Mouse (Mus musculus): ENCODE measurements around the gene Slc26a3. TPM values are rescaled to one million over a fixed set of nuclear protein-coding genes. Genes with fewer than 3 reads are reported as not detected.

Slc26a3 gene
- polyA plus RNA-seq (2016; fragmentation: Nextera tagmentation; extraction: Ambion mirVana) = 0.13 TPM in 1 of 2 replicates, not detected in the other

DNA sequence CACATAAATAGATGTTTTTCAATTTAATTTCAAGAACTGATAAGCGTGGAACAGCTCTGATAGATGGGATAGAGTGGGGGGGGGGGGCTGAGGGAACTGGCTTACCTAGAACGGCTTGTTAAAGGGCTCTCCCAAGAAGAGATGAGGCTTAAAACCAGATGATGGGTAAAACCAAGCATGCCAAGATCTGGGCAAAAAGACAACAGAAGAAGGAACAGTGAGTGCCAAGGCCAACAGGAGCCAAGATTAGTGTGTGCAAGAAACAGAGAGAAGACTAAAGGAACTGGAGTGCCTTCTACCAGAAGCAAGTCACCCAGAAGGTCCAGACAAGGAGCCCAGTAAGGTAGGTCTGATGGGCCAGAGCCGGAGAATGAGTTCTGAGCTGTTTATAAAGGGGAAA lies at the start of gene Slc26a3:
Gene Slc26a3, plus strand, starts transcription at position 301 of the 400 bp plus-strand sequence.
- Histone ChIP-seq H3K27me3 (ENCODE audit: insufficient read depth, poor library complexity, severe bottlenecking) (no peaks in the 10 kb centered on the region), H3K4me1 (no peaks in the 10 kb centered on the region), H3K27ac (no peak within 1 kb of the TSS), H3K4me3 (no peak within 1 kb of the TSS), H3K9me3 (no peaks in the 10 kb centered on the region), H3K36me3 (no peaks in the 10 kb centered on the region)
- WGBS = 86% methylated on average over 3 of the region's 3 CpGs
- DNase-seq (ENCODE audit: low spot score) = no peak

DNA sequence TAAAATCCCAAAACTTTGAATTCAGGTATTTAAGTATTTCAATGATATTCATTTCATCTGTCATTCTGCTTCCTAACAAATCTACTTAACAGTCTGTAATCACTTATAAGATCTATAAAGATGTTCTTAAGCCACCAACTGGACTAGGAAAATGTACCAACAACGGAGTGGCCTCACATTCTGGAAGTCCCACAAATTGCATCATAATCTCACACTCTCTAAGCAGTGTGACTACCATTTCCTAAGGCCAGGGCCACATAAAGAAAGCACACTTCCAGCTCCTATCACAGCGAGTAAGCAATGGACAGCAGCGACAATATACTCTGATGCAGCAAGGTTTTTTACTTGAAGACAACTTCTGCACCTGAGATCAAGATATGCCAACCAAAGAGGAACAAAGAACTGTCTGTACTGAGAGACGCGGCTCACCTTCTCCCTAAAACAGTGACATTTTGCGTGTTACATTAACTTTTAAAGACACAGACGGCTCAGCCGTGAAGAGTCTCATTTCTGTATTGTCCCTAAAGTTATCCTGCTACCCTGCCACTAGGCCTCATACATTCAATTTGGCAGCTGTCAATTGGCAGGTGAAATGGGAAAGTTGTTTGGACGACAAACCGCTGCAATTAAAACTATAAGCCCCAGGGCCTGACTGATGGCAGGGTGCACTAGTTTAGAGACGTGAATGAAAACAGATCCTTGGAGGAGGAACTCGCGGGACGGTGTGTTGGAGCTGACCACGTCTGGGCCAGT lies 40.3 kb upstream of the Slc26a3 start:
- Histone ChIP-seq H3K27ac (peak overlapping the region; percentile 95), H3K9me3 (no peaks in the 10 kb centered on the region), H3K27me3 (ENCODE audit: insufficient read depth, poor library complexity, severe bottlenecking) (no peaks in the 10 kb centered on the region), H3K4me1 (0 out of 2 replicates have a peak, but pooled peaks cover 7% of the 10 kb centered on the region), H3K4me3 (peak overlapping the region; percentile 94), H3K36me3 (peaks cover 32% of the 10 kb centered on the region)
- WGBS = 26% methylated on average over 15 of the region's 15 CpGs
- DNase-seq (ENCODE audit: low spot score) = no peak

DNA sequence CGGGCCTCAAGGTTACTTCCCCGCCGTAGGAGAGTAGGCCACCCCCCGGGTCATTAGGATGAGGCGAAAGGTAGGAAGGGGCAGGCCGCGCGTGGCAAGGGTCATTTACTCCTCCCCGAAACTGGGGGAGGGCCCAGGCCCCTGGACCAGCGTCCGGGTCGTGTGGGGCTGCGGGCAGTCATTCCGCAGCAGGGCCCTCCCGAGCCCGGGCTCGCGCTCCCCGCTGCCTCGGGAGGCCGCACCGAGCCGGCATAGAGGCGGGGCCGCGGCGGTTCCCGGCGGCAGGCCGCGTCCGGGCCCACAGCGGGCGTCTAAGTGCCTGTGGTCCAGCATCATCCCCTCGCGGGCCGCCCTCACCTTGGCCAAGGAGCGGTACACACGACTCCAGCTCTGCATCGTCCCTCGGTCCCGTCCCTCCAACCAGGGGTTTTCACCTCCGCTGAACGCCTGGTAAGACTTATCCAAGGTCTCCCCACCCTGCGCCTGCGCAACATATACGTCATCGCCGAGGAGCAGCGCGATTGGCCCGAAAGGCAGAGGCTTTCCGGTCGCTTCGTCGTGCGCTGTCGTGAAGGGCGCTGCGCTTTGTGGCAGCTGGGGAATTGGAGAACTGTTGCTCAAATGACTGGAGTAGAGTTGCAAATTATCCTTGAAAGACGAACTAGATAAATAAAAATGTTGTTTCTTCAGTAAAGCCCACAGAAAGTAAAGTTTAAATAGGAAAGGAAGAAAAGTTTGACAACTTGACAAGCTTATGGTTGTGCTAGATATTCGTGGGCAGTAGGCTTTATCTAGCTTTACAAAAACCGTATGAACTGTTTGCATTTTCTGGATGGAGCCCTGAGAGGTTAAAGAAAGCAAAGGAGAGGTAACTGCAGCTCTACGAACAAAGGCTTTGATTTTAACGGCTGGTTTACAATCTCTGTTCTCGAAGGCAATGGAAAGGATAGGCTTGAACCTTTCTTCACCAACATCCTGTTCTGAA lies 39.4 kb upstream of the Slc26a3 start, which contains the start of gene Dld:
Gene Dld, minus strand, starts transcription at position 510 of the 985 bp plus-strand sequence.
- peak within 1 kb of the TSS; percentile 94 for H3K4me3 ChIP-seq
- H3K4me1 ChIP-seq = 0 out of 2 replicates have a peak, but pooled peaks cover 7% of the 10 kb centered on the region
- peak; percentile 98 for DNase-seq (ENCODE audit: low spot score)
- WGBS = 5% methylated on average over 66 of the region's 66 CpGs
- no peaks in the 10 kb centered on the region for H3K9me3 ChIP-seq
- H3K36me3 ChIP-seq = peaks cover 28% of the 10 kb centered on the region
- H3K27ac ChIP-seq = peak within 1 kb of the TSS; percentile 95
- no peaks in the 10 kb centered on the region for H3K27me3 ChIP-seq (ENCODE audit: insufficient read depth, poor library complexity, severe bottlenecking)

DNA sequence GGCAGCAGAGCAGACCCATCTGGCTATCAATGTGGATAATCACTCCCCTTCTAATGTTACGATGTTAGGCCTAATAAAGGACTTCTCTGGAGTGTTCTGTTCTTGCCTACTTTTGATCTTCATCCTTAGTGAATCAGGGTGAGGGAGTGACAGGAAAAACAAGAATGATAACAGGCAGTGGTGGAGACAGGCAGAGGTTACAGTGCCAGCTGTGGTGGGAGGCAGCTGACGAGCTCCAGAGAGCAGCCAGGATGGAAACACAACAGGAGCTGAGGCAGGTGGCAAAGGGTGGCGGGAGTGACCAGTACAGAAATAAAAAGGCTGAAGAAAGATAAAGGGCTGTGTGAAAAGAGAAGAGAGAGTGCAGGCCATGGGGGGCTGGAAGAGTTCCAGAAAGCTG lies 24.2 kb upstream of the Slc26a3 start:
- Histone ChIP-seq H3K27ac (peak overlapping the region; percentile 64; the same call in 1 of the 2 replicates), H3K4me3 (no peak overlapping the region), H3K9me3 (no peaks in the 10 kb centered on the region), H3K27me3 (ENCODE audit: insufficient read depth, poor library complexity, severe bottlenecking) (no peaks in the 10 kb centered on the region), H3K4me1 (peaks cover 22% of the 10 kb centered on the region), H3K36me3 (no peaks in the 10 kb centered on the region)
- WGBS = 19% methylated on average over 3 of the region's 3 CpGs
- no peak for DNase-seq (ENCODE audit: low spot score)

DNA sequence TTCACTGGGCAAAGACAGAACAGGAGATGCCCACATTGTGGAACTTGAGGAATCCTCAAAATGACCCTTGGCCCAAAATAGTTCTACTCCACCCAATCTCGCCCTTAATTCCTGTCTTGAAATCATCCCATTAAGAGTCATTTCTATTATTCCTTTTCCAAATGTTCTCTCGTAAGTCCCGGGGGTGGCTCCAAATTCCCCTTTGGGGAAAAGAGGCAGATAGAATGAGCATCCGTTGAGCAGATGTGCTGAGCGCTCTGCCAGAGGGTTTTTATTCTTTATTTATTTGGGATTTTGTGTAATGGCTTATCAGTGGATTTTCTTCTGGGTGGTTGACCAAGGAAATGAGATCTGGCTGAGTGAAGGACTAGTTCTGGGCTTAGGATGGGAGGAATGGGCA lies 22.9 kb upstream of the Slc26a3 start:
- no peaks in the 10 kb centered on the region for H3K36me3 ChIP-seq
- H3K9me3 ChIP-seq = no peaks in the 10 kb centered on the region
- H3K4me3 ChIP-seq = no peak overlapping the region
- H3K4me1 ChIP-seq = peaks cover 30% of the 10 kb centered on the region
- H3K27me3 ChIP-seq (ENCODE audit: insufficient read depth, poor library complexity, severe bottlenecking) = no peaks in the 10 kb centered on the region
- 84% methylated on average over 5 of the region's 5 CpGs for WGBS
- no peak for DNase-seq (ENCODE audit: low spot score)
- peak overlapping the region; percentile 81; the same call in 1 of the 2 replicates for H3K27ac ChIP-seq

DNA sequence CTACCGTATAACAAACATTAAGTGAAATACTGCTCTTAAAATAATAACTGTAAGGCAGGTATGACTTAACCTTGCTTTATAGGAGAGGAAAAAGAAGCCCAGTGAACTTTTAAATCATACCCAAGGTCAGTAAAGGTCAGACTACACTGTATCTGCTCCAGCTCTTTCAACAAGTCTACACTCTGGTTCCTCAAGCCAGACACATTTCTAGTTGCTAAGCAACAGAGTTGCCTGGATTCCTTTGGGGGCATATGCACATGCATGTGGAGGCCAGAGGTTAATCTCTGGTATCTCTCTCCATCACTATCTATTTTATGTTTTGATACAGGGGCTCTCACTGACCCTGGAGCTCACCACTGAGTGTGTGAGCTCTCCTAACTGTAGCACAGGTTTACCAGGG lies 21.6 kb upstream of the Slc26a3 start:
- DNase-seq (ENCODE audit: low spot score) = no peak

DNA sequence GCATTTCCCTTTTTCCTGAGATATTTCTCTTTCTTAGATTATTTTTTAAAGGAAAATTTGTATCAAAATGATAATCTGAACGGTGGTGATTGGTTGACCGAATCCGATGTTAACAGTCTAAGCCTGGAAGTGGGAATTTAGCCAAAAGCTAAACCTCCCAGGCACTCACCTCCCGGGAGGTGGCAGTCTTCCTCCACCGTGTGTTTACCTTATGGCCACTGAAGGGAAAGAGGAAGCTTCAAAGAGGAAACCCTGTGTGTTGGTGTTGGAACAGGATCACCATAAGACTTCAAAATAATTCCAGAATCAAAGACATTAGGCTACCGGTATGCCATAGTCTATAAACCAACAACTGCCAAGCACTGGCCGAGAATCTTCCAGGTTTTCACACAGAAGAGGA lies 21.0 kb upstream of the Slc26a3 start:
- H3K27ac ChIP-seq = peak overlapping the region; percentile 81
- H3K4me3 ChIP-seq = no peak overlapping the region
- DNase-seq (ENCODE audit: low spot score) = no peak
- no peaks in the 10 kb centered on the region for H3K9me3 ChIP-seq
- no peaks in the 10 kb centered on the region for H3K27me3 ChIP-seq (ENCODE audit: insufficient read depth, poor library complexity, severe bottlenecking)
- H3K36me3 ChIP-seq = no peaks in the 10 kb centered on the region
- H3K4me1 ChIP-seq = peaks cover 31% of the 10 kb centered on the region
- WGBS = 80% methylated on average over 7 of the region's 7 CpGs

More for the DNA sequence above, 21.6 kb upstream of the Slc26a3 start:
- Histone ChIP-seq H3K27ac (peak overlapping the region; percentile 81), H3K27me3 (ENCODE audit: insufficient read depth, poor library complexity, severe bottlenecking) (no peaks in the 10 kb centered on the region), H3K4me1 (peaks cover 31% of the 10 kb centered on the region), H3K9me3 (no peaks in the 10 kb centered on the region), H3K36me3 (no peaks in the 10 kb centered on the region), H3K4me3 (no peak overlapping the region)
- 80% methylated on average over 1 of the region's 1 CpGs for WGBS

DNA sequence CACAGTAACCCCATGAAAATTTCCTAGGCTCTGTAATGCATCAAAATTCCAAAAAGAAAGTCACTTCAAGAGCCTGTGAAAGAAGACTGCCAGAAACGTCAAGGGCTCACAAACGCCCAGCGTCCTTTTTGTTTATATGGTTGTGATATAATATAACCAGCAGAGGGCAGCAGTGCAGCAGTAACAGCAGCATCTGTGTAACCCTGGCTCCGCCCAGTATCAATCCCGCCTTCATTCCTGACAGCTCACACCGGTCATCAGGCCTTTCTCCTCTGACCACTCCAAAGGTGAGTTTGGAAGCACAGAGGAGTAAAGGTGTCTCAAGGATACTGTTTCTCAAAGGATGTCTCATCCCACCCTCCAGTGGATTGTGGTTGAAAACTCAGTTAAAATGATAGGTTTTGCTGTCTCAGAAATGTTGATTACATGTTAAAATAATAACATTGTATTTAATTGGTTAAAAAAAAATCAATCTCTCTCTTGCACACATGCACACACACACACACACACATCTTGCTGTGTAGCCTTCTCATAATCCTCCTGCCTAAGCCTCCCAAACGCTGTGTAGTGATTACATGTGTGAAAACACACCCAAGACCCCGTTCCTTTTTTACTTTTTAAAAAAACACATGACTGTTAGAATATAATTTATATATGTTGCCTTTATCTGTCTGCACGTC lies 15.9 kb upstream of the Slc26a3 start:
- Histone ChIP-seq H3K4me3 (no peak overlapping the region), H3K36me3 (no peaks in the 10 kb centered on the region), H3K9me3 (no peaks in the 10 kb centered on the region), H3K4me1 (peaks cover 35% of the 10 kb centered on the region), H3K27me3 (ENCODE audit: insufficient read depth, poor library complexity, severe bottlenecking) (no peaks in the 10 kb centered on the region), H3K27ac (no peak overlapping the region)
- 43% methylated on average over 9 of the region's 9 CpGs for WGBS
- DNase-seq (ENCODE audit: low spot score) = no peak

DNA sequence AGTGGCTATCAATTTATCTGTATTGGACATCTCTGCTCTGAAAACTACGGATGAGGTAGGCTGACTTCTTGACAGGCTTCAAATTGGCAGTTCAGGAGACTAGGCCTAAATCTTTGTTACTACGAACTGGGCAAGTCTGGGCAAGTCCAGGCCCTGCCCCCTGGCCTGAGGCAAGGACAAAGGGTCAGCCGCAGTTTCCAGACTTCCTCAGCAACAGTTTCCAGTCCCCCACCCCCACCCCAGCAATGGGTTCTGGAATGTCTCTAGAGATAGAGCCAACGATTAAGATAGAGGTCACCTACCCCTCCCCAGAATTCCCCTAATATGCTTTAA lies 15.4 kb upstream of the Slc26a3 start:
- no peak for DNase-seq (ENCODE audit: low spot score)
- H3K27ac ChIP-seq = no peak overlapping the region
- peaks cover 35% of the 10 kb centered on the region for H3K4me1 ChIP-seq
- H3K36me3 ChIP-seq = no peaks in the 10 kb centered on the region
- H3K9me3 ChIP-seq = no peaks in the 10 kb centered on the region
- H3K4me3 ChIP-seq = no peak overlapping the region
- WGBS = 53% methylated on average over 4 of the region's 4 CpGs
- H3K27me3 ChIP-seq (ENCODE audit: insufficient read depth, poor library complexity, severe bottlenecking) = no peaks in the 10 kb centered on the region

DNA sequence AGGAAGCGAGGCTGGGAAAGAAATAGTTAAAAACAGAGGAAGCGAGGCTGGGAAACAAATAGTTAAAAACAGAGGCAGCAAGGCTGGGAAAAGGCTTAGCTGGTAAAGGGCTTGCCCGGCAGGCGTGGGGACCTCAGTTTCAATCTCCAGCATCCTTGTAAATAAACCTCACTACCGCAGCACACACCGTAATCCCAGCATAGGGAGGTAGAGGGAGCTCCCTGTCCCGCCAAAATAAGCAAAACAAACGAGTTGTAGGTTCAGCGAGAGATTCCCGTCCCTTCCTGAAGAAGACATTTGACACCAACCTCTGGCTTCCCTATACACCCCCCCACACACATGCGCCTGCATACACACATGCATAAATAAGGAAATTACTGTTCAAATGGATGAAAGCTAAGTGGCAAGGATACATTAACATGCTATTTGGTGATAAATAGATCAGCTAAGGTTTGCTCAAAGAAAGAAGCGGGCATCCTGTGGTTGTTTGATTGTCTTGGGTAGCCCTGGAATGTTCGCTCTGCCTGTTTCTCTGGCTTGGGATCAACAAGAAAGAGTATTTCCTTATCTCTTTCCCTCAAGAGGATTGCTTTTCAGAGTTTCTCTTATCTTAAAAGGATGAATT lies 14.2 kb upstream of the Slc26a3 start:
- 5% methylated on average over 13 of the region's 13 CpGs for WGBS
- no peaks in the 10 kb centered on the region for H3K36me3 ChIP-seq
- H3K9me3 ChIP-seq = no peaks in the 10 kb centered on the region
- no peaks in the 10 kb centered on the region for H3K27me3 ChIP-seq (ENCODE audit: insufficient read depth, poor library complexity, severe bottlenecking)
- H3K4me3 ChIP-seq = peak overlapping the region; percentile 51
- peaks cover 39% of the 10 kb centered on the region for H3K4me1 ChIP-seq
- peak; percentile 84 for DNase-seq (ENCODE audit: low spot score)
- peak overlapping the region; percentile 37 for H3K27ac ChIP-seq

DNA sequence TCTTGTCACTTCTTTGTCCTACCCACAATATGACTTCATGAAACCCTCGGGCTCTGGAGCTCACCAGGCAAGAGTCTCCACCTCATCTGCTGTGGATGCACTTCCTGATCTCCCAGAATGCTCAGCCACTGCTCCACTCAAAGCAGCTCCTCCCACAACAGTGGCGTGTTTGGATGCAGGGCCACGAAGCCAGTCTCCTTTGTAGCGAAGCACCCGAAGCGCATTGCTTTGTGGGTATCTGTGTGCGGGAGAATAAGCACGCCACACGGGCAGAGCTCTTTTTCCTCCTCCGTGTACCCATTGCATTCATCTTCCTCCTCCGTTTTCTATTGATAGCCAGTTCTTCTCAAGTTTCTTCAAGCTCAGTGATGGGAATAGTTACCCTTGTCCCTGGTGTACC lies 13.4 kb upstream of the Slc26a3 start:
- WGBS = 62% methylated on average over 11 of the region's 11 CpGs
- DNase-seq (ENCODE audit: low spot score) = no peak
- no peaks in the 10 kb centered on the region for H3K9me3 ChIP-seq
- H3K4me3 ChIP-seq = peak overlapping the region; percentile 51; the same call in 1 of the 2 replicates
- peaks cover 35% of the 10 kb centered on the region for H3K4me1 ChIP-seq
- peak overlapping the region; percentile 37 for H3K27ac ChIP-seq
- H3K27me3 ChIP-seq (ENCODE audit: insufficient read depth, poor library complexity, severe bottlenecking) = no peaks in the 10 kb centered on the region
- H3K36me3 ChIP-seq = no peaks in the 10 kb centered on the region

DNA sequence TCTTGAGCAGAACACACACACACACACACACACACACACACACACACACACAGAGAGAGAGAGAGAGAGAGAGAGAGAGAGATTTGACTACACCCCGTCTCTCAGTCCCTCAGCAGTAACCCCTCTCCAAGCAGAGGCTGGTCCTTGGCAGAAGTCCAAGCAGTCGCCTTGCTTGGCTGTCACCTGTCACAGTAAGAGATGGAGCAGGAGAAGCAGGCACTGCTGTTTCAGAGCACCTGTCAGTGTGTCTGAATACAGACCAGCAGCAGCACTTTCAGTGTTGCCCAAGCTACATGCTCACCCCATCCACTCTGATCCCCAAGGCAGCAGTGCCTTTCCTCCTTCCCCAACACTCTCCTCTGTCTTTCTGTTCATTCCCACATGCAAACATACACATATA lies 9.8 kb upstream of the Slc26a3 start:
- WGBS = 18% methylated on average over 2 of the region's 2 CpGs
- no peaks in the 10 kb centered on the region for H3K27me3 ChIP-seq (ENCODE audit: insufficient read depth, poor library complexity, severe bottlenecking)
- H3K9me3 ChIP-seq = no peaks in the 10 kb centered on the region
- no peak for DNase-seq (ENCODE audit: low spot score)
- H3K27ac ChIP-seq = no peak overlapping the region
- H3K4me1 ChIP-seq = peaks cover 21% of the 10 kb centered on the region
- H3K36me3 ChIP-seq = no peaks in the 10 kb centered on the region
- H3K4me3 ChIP-seq = no peak overlapping the region

Data from heart, embryonic 10.5 days (tissue).